Mouse (Mus musculus): ENCODE data around the gene Abr.

DNA sequence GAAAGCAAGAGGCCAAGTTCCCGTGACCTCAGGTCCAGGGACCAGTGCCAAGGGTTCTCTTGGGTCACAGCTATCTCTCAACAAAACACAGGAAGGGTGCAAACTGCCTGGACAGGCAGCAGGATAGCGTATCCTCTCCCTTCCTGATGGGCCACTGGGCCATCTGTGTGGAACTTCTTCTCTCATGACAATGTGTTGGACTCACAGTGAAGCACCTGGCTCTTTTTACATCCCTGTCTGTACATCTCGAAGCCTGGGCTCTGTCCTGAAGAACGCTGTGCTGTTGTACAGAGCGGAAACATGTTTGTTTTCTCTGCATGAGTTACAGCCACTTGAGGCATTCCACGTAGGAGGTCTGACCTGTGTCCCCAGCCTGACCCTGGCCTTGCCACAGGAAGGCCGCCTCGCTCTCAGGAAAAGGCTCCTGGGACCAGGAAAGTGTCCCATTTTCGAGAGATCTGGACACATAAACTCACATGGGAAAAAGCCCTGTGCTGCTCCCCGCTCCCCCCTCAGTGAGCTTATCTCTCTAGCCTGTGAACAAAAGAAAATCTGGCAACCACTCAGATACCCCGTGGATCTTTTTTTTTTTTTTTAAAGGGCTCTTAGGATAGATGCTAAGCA is 242.1 kb downstream of the Abr start:
- TF ChIP-seq POLR2A (IDR thresholded peaks at IDR 0.05; ENCODE audit: borderline replicate concordance, extremely low read depth, insufficient read depth, insufficient read length, poor library complexity, severe bottlenecking) = no peak
- no peak for TF ChIP-seq CTCF (IDR thresholded peaks at IDR 0.05; ENCODE audit: borderline replicate concordance, extremely low read depth, insufficient read depth, insufficient read length)

Measured in brain, embryonic 14.5 days (tissue).